Mouse (Mus musculus): ENCODE results near the gene Nfyc.

DNA sequence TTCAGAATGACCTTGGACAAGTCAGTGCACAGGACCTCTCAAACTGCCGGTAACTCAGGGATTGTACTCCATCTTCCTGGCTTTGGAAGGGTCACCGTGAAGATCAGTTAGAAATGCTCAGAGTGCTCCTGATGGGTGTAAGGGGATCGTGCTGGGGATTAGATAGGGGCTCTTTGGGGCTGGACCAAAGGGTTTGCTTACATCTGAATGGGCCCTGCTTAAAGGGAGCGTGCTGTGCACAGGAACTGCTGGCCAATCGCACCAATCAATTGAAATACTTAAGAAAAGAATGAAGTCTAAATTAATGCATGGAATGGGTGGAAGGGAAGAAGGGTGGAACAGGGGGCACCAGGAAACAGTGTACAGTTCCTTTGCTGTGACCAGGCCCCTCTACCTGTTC is 75.6 kb downstream of the Nfyc start:
- TF ChIP-seq CHD2 (IDR thresholded peaks at IDR 0.05; ENCODE audit: low read depth, low read length) (no peak), MAFK (IDR thresholded peaks at IDR 0.05; ENCODE audit: insufficient read depth, low read depth, low read length) (no peak), HCFC1 (IDR thresholded peaks at IDR 0.05; ENCODE audit: borderline replicate concordance, insufficient read depth, low read length) (no peak)

Data from ES-E14 (cell line).